Mouse (Mus musculus) cerebellum, adult 18-20 months (tissue): ENCODE results near the gene Ly6g6d.
"Not testable (repeated sequence)": the region's sequence is repeated elsewhere in the genome, so short reads cannot be mapped to it uniquely, and the experiment has no call there.

Experiments used
- DNase-seq, 2 experiments: peaks; one replicate each; pipeline ENCODE4 v3.0.0; 2021

Ly6g6d gene

GRCm38 (mm10) chr17:35048149-35048931 is 29.5 kb downstream of the Ly6g6d start:
- no peak for DNase-seq

- no peak for DNase-seq
Measured at GRCm38 (mm10) chr17:35047688-35048087, 30.2 kb downstream of the Ly6g6d start.

- peak; percentile 93 to 95 for DNase-seq
Measured at GRCm38 (mm10) chr17:35046681-35047455, 31.0 kb downstream of the Ly6g6d start, which contains the start of gene Msh5. Msh5 (minus strand) TSS chr17:35046745.

- DNase-seq = peak in 1 of 2 experiments; percentile 38
Measured at GRCm38 (mm10) chr17:35045807-35046680, 31.8 kb downstream of the Ly6g6d start.

GRCm38 (mm10) chr17:35044904-35045806 is 32.7 kb downstream of the Ly6g6d start:
- no peak for DNase-seq

GRCm38 (mm10) chr17:35043794-35044193 is 34.1 kb downstream of the Ly6g6d start:
- DNase-seq = no peak

GRCm38 (mm10) chr17:35039121-35039873 is 38.6 kb downstream of the Ly6g6d start:
- DNase-seq = no peak

GRCm38 (mm10) chr17:35034896-35035295 is 43.0 kb downstream of the Ly6g6d start:
- DNase-seq = no peak

GRCm38 (mm10) chr17:35033703-35034102 is 44.2 kb downstream of the Ly6g6d start:
- DNase-seq = not testable (repeated sequence)

- DNase-seq = no peak
Measured at GRCm38 (mm10) chr17:35032323-35032870, 45.5 kb downstream of the Ly6g6d start.

GRCm38 (mm10) chr17:35031880-35032279 is 46.0 kb downstream of the Ly6g6d start:
- no peak for DNase-seq

GRCm38 (mm10) chr17:35031272-35031671 is 46.6 kb downstream of the Ly6g6d start:
- DNase-seq = no peak

GRCm38 (mm10) chr17:35029691-35030532 is 48.0 kb downstream of the Ly6g6d start:
- peak in 1 of 2 experiments; percentile 21 for DNase-seq

- no peak for DNase-seq
Measured at GRCm38 (mm10) chr17:35028315-35028714, 49.5 kb downstream of the Ly6g6d start.

GRCm38 (mm10) chr17:35027277-35028068 is 50.4 kb downstream of the Ly6g6d start, which contains the start of gene Sapcd1:
Sapcd1 (minus strand) TSS chr17:35028016.
- peak in 1 of 2 experiments; percentile 42 for DNase-seq

- no peak for DNase-seq
Measured at GRCm38 (mm10) chr17:35026206-35026605, 51.7 kb downstream of the Ly6g6d start.

- peak in 1 of 2 experiments; percentile 10 for DNase-seq
Measured at GRCm38 (mm10) chr17:35024691-35025488, 53.0 kb downstream of the Ly6g6d start.

GRCm38 (mm10) chr17:35024261-35024660 is 53.6 kb downstream of the Ly6g6d start:
- no peak for DNase-seq
